Mouse (Mus musculus): ENCODE measurements around the gene Duox1.
"Not testable (repeated sequence)": the region's sequence is repeated elsewhere in the genome, so short reads cannot be mapped to it uniquely, and the experiment has no call there.

Gene Duox1

GRCm38 (mm10) chr2:122330317-122330716 is 14.8 kb downstream of the Duox1 start:
- H3K36me3 ChIP-seq (ENCODE audit: control insufficient read depth, insufficient read depth, low read length, poor library complexity, severe bottlenecking); H3K27me3 ChIP-seq (ENCODE audit: control insufficient read depth, insufficient read depth, low read length, poor library complexity, severe bottlenecking); DNase-seq (ENCODE audit: low read depth, low spot score): not testable (repeated sequence)

- no peak for DNase-seq (ENCODE audit: low read depth, low spot score)
- H3K27me3 ChIP-seq (ENCODE audit: control insufficient read depth, insufficient read depth, low read length, poor library complexity, severe bottlenecking) = no peaks in the 10 kb centered on the region
- no peaks in the 10 kb centered on the region for H3K36me3 ChIP-seq (ENCODE audit: control insufficient read depth, insufficient read depth, low read length, poor library complexity, severe bottlenecking)
Observed at GRCm38 (mm10) chr2:122332222-122332621, 16.8 kb downstream of the Duox1 start.

GRCm38 (mm10) chr2:122334170-122334569 is 18.7 kb downstream of the Duox1 start:
- no peak for DNase-seq (ENCODE audit: low read depth, low spot score)
- H3K36me3 ChIP-seq (ENCODE audit: control insufficient read depth, insufficient read depth, low read length, poor library complexity, severe bottlenecking) = no peaks in the 10 kb centered on the region
- H3K27me3 ChIP-seq (ENCODE audit: control insufficient read depth, insufficient read depth, low read length, poor library complexity, severe bottlenecking) = no peaks in the 10 kb centered on the region

GRCm38 (mm10) chr2:122337291-122337690 is 21.8 kb downstream of the Duox1 start:
- H3K27me3 ChIP-seq (ENCODE audit: control insufficient read depth, insufficient read depth, low read length, poor library complexity, severe bottlenecking) = no peaks in the 10 kb centered on the region
- no peak for DNase-seq (ENCODE audit: low read depth, low spot score)
- no peaks in the 10 kb centered on the region for H3K36me3 ChIP-seq (ENCODE audit: control insufficient read depth, insufficient read depth, low read length, poor library complexity, severe bottlenecking)

- Histone ChIP-seq H3K27me3 (ENCODE audit: control insufficient read depth, insufficient read depth, low read length, poor library complexity, severe bottlenecking) (no peaks in the 10 kb centered on the region), H3K36me3 (ENCODE audit: control insufficient read depth, insufficient read depth, low read length, poor library complexity, severe bottlenecking) (no peaks in the 10 kb centered on the region)
- DNase-seq (ENCODE audit: low read depth, low spot score) = no peak
Observed at GRCm38 (mm10) chr2:122345106-122345893, 29.8 kb downstream of the Duox1 start.

GRCm38 (mm10) chr2:122346164-122346563 is 30.7 kb downstream of the Duox1 start:
- DNase-seq (ENCODE audit: low read depth, low spot score); H3K27me3 ChIP-seq (ENCODE audit: control insufficient read depth, insufficient read depth, low read length, poor library complexity, severe bottlenecking); H3K36me3 ChIP-seq (ENCODE audit: control insufficient read depth, insufficient read depth, low read length, poor library complexity, severe bottlenecking): not testable (repeated sequence)

- Histone ChIP-seq H3K27me3 (ENCODE audit: control insufficient read depth, insufficient read depth, low read length, poor library complexity, severe bottlenecking) (no peaks in the 10 kb centered on the region), H3K36me3 (ENCODE audit: control insufficient read depth, insufficient read depth, low read length, poor library complexity, severe bottlenecking) (no peaks in the 10 kb centered on the region)
- DNase-seq (ENCODE audit: low read depth, low spot score) = no peak
Observed at GRCm38 (mm10) chr2:122347257-122347656, 31.8 kb downstream of the Duox1 start.

GRCm38 (mm10) chr2:122348531-122349131 is 33.2 kb downstream of the Duox1 start:
- no peaks in the 10 kb centered on the region for H3K36me3 ChIP-seq (ENCODE audit: control insufficient read depth, insufficient read depth, low read length, poor library complexity, severe bottlenecking)
- H3K27me3 ChIP-seq (ENCODE audit: control insufficient read depth, insufficient read depth, low read length, poor library complexity, severe bottlenecking) = no peaks in the 10 kb centered on the region
- DNase-seq (ENCODE audit: low read depth, low spot score) = peak; percentile 82

GRCm38 (mm10) chr2:122349136-122349785 is 33.8 kb downstream of the Duox1 start:
- DNase-seq (ENCODE audit: low read depth, low spot score) = peak; percentile 22
- no peaks in the 10 kb centered on the region for H3K27me3 ChIP-seq (ENCODE audit: control insufficient read depth, insufficient read depth, low read length, poor library complexity, severe bottlenecking)
- H3K36me3 ChIP-seq (ENCODE audit: control insufficient read depth, insufficient read depth, low read length, poor library complexity, severe bottlenecking) = no peaks in the 10 kb centered on the region

- DNase-seq (ENCODE audit: low read depth, low spot score) = no peak
- Histone ChIP-seq H3K36me3 (ENCODE audit: control insufficient read depth, insufficient read depth, low read length, poor library complexity, severe bottlenecking) (no peaks in the 10 kb centered on the region), H3K27me3 (ENCODE audit: control insufficient read depth, insufficient read depth, low read length, poor library complexity, severe bottlenecking) (no peaks in the 10 kb centered on the region)
Observed at GRCm38 (mm10) chr2:122351156-122351930, 35.9 kb downstream of the Duox1 start.

GRCm38 (mm10) chr2:122351931-122352329 is 36.5 kb downstream of the Duox1 start:
- no peaks in the 10 kb centered on the region for H3K27me3 ChIP-seq (ENCODE audit: control insufficient read depth, insufficient read depth, low read length, poor library complexity, severe bottlenecking)
- no peak for DNase-seq (ENCODE audit: low read depth, low spot score)

GRCm38 (mm10) chr2:122352992-122353391 is 37.5 kb downstream of the Duox1 start:
- DNase-seq (ENCODE audit: low read depth, low spot score) = no peak
- no peaks in the 10 kb centered on the region for H3K36me3 ChIP-seq (ENCODE audit: control insufficient read depth, insufficient read depth, low read length, poor library complexity, severe bottlenecking)

More at GRCm38 (mm10) chr2:122351931-122352329, 36.5 kb downstream of the Duox1 start:
- no peaks in the 10 kb centered on the region for H3K36me3 ChIP-seq (ENCODE audit: control insufficient read depth, insufficient read depth, low read length, poor library complexity, severe bottlenecking)

GRCm38 (mm10) chr2:122353765-122354164 is 38.3 kb downstream of the Duox1 start:
- H3K27me3 ChIP-seq (ENCODE audit: control insufficient read depth, insufficient read depth, low read length, poor library complexity, severe bottlenecking) = no peaks in the 10 kb centered on the region
- DNase-seq (ENCODE audit: low read depth, low spot score) = no peak
- no peaks in the 10 kb centered on the region for H3K36me3 ChIP-seq (ENCODE audit: control insufficient read depth, insufficient read depth, low read length, poor library complexity, severe bottlenecking)

More at GRCm38 (mm10) chr2:122352992-122353391, 37.5 kb downstream of the Duox1 start:
- H3K27me3 ChIP-seq (ENCODE audit: control insufficient read depth, insufficient read depth, low read length, poor library complexity, severe bottlenecking) = no peaks in the 10 kb centered on the region

- no peaks in the 10 kb centered on the region for H3K27me3 ChIP-seq (ENCODE audit: control insufficient read depth, insufficient read depth, low read length, poor library complexity, severe bottlenecking)
- no peaks in the 10 kb centered on the region for H3K36me3 ChIP-seq (ENCODE audit: control insufficient read depth, insufficient read depth, low read length, poor library complexity, severe bottlenecking)
- DNase-seq (ENCODE audit: low read depth, low spot score) = no peak
Observed at GRCm38 (mm10) chr2:122354191-122354929, 38.9 kb downstream of the Duox1 start.
